Mouse (Mus musculus): ENCODE results near the gene Xpr1.

DNA sequence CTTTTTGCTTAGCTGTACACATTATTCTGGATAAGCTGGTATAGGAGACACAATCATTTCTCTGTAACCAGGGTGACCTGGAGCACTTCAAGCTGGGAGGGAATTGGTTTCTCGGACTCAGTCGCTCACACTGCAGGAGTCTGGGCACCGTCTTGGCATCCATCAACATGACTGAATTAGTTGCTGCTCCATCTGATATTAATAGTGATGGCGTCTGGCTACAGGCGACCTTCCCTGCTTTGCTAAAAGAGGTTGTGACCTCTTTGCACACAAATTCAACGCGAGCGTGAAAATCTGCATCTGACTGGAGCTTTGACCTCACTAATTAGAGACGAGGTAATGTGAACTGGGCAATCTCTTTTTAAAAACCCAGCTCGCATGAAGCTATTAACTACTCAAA is 46.2 kb upstream of the Xpr1 start:
- no peak for TF ChIP-seq CTCF (IDR thresholded peaks at IDR 0.05; ENCODE audit: control insufficient read depth, insufficient read depth, insufficient replicate concordance, low read depth, low read length)
- no peak for TF ChIP-seq POLR2A (IDR thresholded peaks at IDR 0.05; ENCODE audit: control insufficient read depth, low read depth, low read length)

Measured in testis, adult 2 months (tissue).